Mouse (Mus musculus) mesoderm, embryonic 11.5 days (tissue): ENCODE data around the gene Kazn.

Experiments
- DNase-seq: peaks from one replicate; pipeline ENCODE4 v3.0.0-alpha.2; 2012; ENCODE audit warnings: low read depth, low spot score

The Kazn gene

GRCm38 (mm10) chr4:142079629-142080486 is 159.3 kb downstream of the Kazn start:
- no peak for DNase-seq

- no peak for DNase-seq
Observed at GRCm38 (mm10) chr4:142077572-142078271, 161.5 kb downstream of the Kazn start.

- no peak for DNase-seq
Observed at GRCm38 (mm10) chr4:142076883-142077282, 162.3 kb downstream of the Kazn start.

- no peak for DNase-seq
Observed at GRCm38 (mm10) chr4:142075931-142076330, 163.3 kb downstream of the Kazn start.

DNA sequence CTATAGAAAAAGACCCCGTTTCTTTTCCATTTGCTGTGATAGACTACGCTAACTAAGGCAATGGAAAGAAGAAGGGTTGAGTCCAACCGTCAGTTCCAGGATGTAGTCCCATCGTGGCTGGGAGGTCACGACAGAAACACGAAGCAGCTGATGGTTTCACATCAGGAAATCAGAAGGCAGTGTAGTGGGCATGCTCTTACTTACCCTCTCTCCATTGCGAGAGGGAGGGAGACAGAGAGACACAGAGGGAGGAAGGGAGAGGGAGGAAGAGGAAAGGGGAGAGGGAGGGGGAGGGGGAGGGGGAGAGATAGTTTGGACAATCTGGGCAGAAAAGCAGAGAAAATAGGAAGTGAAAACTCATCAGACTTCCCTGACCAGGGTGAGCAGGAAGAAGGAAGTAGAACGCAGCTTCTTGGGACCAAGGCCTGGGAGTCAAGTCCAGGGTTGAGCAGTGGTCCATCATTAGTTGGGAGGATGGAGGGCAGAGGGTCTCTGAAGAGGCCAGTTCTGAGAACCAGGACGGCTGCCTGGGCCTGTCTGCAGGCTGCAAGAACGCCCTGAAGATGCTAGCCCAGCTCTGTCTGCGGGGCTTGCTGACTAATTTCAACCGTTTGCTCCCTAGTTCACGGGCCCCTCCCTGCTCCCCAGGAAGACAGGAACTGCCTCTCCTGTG is 165.0 kb downstream of the Kazn start:
- no peak for DNase-seq

DNA sequence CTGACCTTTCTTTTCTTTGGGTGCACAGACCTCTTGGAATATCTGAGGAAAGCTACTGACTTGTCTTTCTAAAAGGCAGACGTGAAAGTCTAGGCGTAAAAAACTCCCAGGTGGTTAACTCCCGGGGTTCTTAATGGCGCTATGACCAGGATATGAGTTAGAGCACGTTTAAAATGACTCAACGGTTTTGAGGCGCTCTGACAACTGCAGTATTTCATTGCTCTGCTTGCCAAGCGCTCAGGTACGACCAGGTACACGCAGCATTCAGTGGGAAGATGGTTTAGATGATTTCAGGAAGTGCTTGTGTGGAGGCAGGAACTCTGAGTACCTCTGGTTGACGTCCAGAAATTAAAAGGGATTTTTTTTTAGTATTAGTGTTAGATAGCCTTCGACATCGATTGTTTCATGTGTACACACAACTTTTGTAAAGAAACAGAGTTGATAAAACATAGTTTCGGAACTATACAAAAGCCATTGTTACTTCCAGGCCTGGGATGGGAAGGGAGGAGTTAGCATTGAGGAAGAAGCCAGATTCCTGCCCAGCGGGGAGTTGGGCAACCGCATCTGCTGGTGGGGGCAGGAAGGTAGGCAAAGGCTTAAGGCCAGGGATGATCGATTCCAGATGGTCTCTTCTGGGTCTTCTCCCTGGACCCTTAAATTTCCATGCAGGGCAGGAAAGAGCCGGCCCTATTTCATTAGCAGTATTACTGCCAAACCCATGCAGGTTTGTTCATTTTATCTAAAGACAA is 167.8 kb downstream of the Kazn start:
- DNase-seq = peak; percentile 80

- no peak for DNase-seq
Observed at GRCm38 (mm10) chr4:142070840-142071239, 168.4 kb downstream of the Kazn start.

DNA sequence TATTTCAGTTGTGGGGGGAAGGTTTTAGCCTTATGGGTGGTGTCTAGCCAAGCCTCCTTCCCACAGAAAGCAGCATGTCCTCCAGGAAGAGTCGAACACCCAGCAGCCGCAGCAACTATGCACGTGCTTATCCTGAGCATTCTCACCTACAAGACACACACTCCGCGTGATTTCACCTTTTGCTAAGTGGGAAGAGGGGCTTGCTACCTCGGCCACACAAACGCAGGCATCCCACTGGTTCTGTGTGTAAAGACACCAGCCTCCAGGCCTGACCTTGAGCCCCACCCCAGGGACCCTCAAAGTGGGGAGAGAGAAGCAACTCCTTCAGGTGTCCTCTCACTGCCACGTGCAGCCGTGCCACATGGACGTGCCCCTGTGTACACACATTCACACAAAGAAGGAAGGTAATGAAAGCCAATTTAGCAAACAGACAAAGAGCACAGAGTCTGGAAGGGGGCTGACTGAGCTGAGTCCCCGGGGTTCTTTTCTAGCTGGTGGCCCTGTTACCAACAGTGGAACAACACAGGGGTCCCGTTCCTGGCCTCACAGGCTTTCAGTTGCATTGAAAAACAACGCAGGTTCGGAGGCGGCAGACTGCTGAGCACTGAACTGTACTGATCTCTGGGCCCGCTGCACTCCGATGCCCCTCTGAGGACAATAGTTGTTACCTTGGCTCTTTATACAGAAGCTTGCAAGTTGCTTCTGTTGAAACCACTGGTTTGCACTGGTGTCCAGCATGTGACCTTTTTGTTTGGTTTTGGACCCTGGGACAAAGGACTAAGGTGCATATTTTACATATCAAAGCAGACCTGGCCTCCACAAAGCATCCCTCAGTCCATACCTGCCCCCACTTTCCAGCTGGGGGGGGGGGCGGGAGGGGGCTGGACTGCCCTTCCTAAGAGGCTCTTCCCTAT is 170.0 kb downstream of the Kazn start:
- no peak for DNase-seq

- DNase-seq = no peak
Observed at GRCm38 (mm10) chr4:142066576-142066975, 172.6 kb downstream of the Kazn start.

- no peak for DNase-seq
Observed at GRCm38 (mm10) chr4:142065835-142066234, 173.4 kb downstream of the Kazn start.

DNA sequence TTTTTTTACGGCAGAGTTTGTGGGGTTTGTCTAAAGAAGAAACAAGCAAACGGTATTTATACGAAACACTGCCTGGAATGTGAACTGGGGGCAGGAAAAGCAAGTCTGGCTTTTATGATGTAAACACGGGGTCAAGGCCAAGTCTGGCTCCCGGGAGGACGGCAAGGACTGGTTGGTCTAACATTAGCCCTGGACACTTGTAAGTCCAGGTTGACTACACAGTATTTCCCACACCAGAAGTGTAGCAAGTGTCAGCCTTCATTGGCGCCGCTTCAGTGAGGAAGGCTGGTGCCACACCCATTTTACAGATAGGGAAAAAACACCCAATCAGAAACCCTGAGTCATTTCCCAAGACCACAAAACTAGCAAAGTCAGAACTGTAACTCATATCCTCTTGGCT is 173.9 kb downstream of the Kazn start:
- no peak for DNase-seq

DNA sequence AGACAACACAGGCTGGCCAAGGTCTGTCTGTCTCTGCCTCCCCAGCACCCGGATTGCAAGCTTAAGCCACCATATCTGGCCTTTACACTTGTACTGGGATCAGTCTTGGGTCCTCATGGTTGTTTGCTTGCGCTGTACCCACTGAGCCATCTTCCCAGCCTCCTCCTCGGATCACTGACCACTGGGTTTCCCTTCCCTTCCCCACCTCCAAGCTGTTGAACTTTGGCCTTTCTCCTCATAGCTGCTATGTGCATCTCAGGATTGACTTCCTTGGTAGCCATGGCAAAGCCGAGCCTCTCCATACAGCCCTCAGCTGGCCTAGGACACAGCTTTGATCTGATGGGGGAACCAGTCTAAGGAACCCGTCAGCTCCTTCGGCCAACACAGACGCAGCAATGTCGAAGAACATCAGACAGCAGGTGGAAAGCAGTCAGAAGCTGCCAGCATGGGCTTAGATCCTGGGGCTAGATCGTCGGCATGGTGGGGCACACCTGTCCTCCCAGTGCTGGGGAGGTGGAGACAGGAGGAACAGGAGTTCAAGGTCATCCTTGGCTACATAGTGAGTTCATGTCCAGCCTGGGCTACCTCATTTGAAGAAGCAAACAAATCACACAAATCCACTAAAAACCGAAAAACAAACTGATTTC is 174.5 kb downstream of the Kazn start:
- no peak for DNase-seq

DNA sequence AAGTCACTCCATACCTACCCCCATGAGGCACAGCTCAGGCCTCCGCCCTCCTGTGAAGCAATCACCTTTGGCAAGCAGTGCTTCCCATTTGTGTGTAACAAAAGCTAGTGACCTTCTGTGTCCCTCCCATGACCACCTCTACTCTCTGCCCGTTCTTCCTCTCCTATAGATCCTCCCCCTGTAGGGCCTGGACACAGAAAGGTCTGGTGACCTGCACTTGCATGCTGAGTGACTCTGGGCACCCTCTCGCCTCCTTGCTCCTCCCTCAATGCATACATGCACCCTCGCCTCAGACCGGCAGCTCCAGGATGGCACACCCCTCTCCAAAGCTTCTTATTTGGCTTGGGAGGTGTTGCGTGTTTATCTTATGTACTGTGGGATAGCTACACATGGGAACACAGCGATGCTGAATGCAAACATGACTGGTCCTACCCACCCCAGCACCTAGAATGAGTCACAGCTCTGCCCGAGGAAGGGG is 176.1 kb downstream of the Kazn start:
- no peak for DNase-seq

GRCm38 (mm10) chr4:142061485-142062240 is 177.5 kb downstream of the Kazn start:
- DNase-seq = no peak

DNA sequence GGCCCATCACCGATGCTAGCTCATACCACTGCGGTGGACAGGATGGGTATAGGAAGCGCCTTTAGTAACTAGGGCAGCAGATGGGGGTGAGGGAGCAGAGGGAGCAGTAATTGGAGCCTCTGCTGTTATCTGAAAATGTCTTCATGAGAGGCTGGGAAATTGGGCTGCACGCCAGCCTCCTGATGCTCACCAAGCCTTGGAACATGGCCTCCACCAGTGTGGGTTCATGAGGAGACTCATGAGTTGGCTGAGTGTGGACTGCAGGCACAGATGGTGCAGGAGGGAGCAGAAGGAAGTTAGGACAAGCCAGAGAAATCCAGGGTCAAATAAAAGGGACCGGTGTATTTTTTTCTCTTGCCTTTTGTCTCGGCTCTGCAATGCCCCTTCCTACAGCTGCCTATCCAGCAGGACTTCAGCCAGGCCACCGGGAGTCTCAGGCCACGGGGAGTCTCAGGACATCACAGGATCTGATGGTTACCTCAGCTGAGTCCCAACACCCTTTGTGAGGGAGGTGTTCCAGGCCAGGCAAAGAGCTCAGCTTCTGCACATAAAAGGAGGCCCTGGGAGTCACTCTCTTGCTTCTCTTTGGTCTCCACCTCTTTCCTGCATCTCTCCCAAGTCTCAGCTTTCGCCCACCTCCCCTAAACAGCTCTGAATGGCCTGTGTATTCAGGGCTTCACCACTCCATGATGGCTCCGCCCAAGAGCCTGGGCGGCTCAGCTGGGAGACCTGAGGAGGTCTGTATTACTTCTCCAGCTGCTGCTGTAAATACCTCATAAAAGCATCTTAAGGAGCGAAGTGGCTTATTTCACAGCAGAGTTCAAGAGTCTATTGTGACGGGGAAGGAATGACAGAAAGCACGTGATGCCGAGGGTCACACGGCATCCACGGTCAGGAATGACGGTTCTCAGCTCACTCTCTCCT is 178.5 kb downstream of the Kazn start:
- no peak for DNase-seq

DNA sequence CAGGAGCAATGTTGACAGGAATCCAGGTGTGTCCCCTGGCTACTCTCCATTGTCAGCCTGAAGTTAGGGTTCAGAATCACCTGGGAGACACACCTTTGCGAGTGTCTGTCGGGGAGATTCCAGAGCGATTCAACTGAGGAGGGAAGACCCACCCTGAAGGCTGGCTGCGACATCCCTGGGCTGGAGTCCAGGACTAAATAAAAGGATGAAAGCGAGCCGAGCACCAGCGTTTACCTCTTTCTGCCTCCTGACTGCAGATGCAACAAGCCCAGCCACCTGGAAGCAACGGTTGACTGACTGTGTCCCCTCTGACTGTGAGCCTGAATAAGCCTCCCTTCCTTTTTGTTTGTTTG is 179.4 kb downstream of the Kazn start:
- DNase-seq = no peak

DNA sequence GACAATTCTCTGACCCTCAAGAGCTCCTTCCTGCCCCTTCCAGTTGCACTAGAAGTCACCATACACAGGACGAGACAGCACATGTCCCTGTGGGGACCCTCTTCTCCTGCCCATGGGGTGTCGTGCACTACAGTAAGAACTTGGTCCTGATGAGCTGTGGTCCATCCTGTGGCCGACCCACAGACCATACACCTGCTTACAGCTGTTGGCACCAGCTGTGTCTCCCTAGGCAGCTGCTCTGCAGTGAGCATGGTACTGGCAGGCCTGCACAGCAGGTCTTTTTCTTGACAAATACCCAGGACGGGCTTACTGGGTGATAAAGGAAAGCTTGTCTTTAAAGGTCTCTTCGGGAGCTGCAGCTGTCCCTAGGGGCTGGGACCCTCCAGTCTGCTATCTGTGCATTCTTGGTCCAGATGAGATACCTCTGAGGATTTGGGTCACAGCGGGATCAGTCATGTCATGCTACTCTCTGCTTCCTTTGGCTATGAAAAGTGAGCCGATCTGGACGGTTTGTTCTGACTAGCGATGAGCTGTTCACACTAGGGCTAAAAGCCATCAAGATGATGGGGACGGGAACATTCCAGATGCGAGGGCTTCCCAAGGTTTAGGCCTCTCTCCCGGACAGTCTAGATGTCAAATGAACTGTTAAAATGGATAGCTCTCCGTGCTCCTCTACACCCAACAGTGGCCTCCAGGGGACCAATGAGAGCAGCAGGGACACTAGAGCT is 179.9 kb downstream of the Kazn start:
- DNase-seq = no peak
